11 mouse cellular contexts compared by ENCODE assay signal in the genomic region with DNA sequence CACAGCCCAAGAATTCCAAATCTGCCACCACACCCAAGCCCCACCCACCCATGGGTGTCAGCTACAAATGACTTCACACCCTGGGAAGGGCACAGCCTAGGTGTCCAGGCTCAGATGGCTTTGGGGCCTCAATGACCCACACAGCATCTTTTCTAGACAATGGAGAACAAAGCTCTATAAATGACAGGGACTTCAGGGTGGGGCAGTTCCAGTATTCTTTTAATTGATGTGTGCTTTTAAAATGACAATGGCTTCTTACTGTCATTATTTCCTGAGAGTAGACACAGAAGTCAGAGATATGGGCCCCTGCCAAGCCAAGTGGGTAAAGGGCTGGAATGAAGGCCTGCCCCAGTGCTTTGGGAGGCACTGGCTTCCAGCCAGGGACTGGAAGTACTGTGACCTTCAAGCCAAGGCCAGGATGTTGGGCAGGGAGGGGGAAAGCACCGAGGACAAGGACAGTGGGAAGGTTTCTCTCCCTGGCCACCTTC. TPM values are rescaled to one million over a fixed set of nuclear protein-coding genes. Genes with fewer than 3 reads are reported as not detected.
DNase-seq lines count a peak whose midpoint lies in the region.
"Had no signal": no experiment of that assay in that cellular context is flagged by ENCODE, and none has a peak within 500 bp of the region (broad histone marks: within the 10 kb centered on the region; RNA-seq: fewer than 3 reads in every experiment).

No protein-coding gene starts in this region.

- DNase-seq in WW6 (ENCODE audit: low read depth, low spot score) = peak; percentile 55
- peak; percentile 89 for DNase-seq in adrenal gland, postnatal 14 days
- peak; percentile 40 for DNase-seq in heart, postnatal 25 days (ENCODE audit: low spot score)
- DNase-seq in lung, postnatal 10 days = peak; percentile 85
- no peak for DNase-seq in thymus, postnatal 36 days
- DNase-seq in urinary bladder, postnatal 25 days (ENCODE audit: low spot score) = no peak
- DNase-seq in gastrocnemius, postnatal 14 days = no peak
- DNase-seq: layer of hippocampus, adult 9-11 months; spleen, adult 18-20 months; thymus, postnatal 4 days had no signal

- intact Hi-C loops in heart, postnatal 25 days (cut with DNase I) = no loop called here
- intact Hi-C loops in gastrocnemius, postnatal 14 days (cut with DNase I; ENCODE audit: low total_unique reads) = no loop called here

RNA-seq across cellular contexts. Expression of a gene that starts 20.5 kb away (rescaled TPM):
- total RNA-seq in adrenal gland, postnatal 14 days (2021) = 0.74 and 1.4 TPM in 2 replicates
- 1 to 10 TPM; 7.8 to 8.2 TPM for total RNA-seq in heart, postnatal 25 days (2021)
- total RNA-seq in gastrocnemius, postnatal 14 days (2021) = under 1 TPM; 0.29 to 0.47 TPM
- total RNA-seq: neutrophil, adult 5-6 weeks had no signal

Comparison
In these comparisons a context has a peak if more than half of its experiments do, and no peak if none do; other contexts are left out.
1. DNase-seq: peak in WW6 (single experiment), adrenal gland, postnatal 14 days (single experiment), heart, postnatal 25 days (single experiment) and lung, postnatal 10 days (single experiment); none in thymus, postnatal 36 days (0 of 2), urinary bladder, postnatal 25 days (single experiment) and gastrocnemius, postnatal 14 days (single experiment).